Mouse (Mus musculus): ENCODE results near the gene Ada.
A peak's percentile ranks its signal among the peaks of the same experiment; 100 is the strongest.

Gene Ada

DNA sequence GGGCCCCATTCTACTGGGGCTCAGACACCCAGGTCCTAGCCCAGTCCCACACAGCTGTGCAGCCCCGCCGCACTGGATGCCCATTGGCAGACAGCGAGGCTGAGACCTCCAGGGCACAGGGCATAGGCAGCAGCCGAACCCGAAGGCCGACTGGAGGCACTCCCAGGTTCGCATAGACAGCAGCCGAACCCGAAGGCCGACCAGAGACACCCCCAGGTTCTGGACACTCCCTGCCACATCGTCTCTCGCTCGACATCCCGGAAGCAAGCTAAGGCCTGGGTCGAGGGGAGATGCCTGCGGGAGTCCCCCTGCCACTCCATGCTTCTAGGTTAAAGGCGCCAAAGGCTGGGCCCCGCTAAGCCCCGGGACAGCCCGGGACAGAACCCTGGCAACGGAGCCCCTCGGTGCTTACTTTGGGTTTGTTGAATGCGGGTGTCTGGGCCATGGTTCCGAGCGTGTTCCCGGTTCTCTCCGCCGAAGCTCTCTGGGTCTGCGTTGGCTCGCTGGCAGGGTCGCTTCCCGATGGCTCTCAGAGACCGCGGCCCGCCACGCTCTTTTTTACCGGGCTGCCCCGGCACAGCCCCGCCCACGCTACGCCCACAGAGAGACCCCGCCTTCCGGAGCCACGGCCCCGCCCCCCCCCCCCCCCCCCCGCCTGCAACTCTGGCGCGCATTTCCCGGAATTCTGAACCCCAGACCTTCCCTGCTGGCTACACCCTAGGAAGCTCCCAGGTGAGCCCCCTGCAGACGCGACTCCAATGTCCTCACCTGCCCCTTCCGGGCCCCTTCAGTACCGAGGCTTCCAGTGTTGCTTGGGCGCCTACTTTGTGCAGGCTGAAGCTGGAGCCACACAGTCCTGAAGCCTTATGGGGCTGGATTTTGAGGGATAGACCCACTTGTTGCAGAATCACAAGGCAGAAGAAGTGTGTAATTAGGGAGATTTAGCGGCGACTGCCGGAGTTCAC is at the start of gene Ada:
TSS of gene Ada (minus strand) at position 593 of the 965 bp plus-strand sequence.
- DNase-seq (ENCODE audit: low spot score in 2 of 2) = peak; percentile 39 to 50

DNA sequence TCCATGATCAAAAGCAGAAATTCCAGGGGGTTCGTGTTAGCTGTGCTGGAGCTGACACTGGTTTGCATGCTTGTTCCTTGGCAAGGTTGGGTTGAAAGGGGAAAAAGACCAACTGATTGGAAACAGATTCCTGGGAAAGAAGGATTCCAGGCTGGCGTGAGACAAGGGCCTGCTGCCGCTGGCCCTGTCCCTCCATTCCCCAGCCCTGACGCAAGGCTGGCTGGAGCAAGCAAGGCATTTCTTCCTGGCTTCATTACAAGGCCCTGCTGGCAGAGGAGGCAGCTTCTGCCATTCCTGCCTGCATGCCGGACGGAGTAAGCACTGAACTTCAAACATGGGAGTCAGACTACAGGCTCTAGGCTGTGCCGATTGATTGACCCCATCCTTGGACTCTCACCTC is 48.4 kb upstream of the Ada start:
- DNase-seq (ENCODE audit: low spot score in 2 of 2) = no peak

DNA sequence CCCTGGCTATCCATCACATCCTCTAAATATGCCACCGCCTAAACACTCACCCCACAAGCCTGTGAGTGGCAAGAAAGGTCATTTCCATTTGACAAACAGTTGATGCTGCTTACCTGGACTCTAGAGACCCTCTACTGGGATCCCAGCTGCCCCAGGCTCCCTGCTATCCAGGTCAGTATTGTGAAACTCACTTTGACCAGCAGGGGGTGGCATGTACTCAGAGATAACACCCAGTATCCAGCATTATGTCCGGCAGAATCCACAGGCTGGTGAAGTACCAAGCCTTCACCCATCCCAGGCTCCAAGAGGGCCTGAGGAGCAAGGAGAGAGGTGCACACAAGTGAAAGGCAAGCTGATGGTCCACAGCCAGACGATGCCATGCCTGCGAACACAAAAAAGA is 38.4 kb upstream of the Ada start:
- DNase-seq (ENCODE audit: low spot score in 2 of 2) = peak; percentile 18 to 43

DNA sequence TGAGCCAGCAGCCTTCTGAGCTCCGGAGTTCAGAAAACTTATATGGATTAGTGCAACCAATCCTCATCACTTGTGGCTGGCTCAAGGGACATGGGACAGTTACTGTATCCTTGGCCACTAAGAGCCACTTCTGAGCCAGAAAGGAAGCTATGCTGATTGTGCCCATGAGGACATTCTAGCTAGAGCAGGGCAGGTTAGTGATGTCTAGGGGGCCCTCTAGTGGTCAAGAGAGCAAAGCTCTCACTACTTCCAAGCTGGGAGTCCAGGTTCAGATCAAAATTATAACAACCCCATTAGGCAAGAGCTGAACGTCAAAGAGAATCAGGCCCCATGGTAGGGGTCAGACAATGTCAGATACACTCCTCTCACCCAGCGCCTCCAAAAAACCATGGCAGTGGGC is 37.7 kb upstream of the Ada start:
- peak in 1 of 2 experiments; percentile 21 for DNase-seq (ENCODE audit: low spot score in 2 of 2)

DNA sequence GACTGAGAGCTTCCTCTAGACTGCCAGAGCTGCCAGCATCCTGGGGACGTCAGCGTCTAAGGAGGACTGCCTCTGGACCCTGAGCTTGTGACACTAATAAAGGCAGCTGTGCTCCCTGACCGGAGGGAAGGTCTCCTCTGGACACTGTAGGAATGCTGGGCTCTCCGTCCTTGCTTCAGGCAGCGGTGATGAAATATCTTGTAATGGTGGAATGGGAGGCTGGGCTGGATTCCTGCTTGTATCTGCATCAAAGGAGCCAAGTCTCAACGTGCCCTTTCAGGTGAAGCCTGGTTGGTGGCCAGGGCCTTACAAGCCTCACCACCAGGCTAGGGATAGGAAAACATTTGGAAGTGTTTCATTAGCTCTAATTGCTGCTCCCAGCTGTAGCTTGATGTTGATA is 37.0 kb upstream of the Ada start:
- no peak for DNase-seq (ENCODE audit: low spot score in 2 of 2)

DNA sequence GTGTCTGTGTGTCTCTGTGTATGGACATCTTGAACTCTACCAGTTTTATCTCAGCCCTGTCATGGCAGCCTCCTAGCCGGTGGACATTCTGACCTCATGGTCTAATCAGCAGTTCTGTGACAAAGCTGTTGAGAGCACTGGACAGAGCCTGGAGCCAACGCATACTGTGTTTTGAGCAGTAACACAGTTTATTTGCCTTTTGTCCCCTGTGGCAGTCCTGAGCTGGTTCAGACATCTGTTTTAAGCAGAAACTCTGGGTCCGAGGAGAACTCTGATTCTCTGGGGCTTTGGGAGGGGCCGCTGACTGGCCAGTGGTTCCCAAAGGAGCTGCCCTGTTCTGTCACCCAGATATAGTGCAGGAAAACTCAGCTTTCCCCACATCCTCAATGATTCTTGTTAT is 33.9 kb upstream of the Ada start:
- no peak for DNase-seq (ENCODE audit: low spot score in 2 of 2)

DNA sequence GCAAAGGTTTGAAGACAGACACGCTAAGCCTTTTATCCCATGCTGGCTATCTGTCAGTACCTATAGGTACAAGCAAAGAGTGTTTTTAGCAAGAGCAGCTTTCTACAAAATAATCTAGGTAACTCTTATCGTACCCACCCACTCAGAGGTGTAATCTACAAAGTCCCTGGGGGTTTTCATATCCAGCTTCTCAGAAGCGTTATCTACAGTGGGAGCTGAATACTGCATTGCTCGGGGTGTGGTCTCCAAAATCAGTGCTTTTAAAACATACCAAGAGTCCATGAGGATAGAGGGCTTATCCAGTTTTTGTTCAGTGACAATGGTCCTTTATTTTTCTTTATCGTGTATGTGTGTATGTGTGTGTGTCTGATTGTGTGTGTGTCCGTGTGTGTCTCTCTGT is 33.3 kb upstream of the Ada start:
- no peak for DNase-seq (ENCODE audit: low spot score in 2 of 2)

DNA sequence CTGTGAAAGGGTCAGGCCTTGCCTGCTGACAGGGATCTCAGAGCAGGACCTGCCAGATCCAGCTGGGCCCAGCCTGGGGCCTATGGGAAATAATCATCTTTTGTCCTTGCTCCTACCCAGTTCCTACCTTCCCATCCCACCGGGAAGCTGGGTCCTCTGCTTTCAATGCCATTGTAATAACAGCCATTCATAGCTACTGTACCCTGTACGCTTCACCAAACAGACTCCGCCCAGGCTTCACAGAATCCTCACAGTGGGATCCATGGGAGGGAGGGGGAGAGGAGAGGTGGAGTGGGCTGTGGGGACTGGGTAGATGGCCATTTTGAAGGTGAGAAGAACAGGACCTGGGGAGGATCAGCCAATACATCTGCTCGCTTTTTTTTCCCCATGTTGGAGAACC is 28.9 kb upstream of the Ada start:
- DNase-seq (ENCODE audit: low spot score in 2 of 2) = no peak

DNA sequence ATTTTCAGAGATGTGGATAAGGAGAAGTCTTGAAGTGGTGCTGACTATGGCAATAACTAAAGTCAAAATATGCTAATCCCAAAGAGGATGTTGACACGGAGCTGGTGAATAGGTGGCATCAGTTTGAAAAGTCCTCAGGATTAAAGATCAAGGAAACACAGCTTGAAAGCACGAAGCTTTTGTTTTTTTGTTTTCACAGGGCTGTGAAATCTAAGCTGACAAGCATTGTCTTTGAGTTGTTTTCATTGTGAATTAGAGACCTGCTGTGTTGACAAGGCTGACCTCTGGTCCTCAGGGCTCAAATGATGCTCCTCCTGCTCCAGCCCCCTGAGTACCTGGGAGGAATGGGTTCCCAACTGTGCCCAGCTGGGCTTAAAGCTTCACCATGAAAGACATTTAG is 27.0 kb upstream of the Ada start:
- no peak for DNase-seq (ENCODE audit: low spot score in 2 of 2)

DNA sequence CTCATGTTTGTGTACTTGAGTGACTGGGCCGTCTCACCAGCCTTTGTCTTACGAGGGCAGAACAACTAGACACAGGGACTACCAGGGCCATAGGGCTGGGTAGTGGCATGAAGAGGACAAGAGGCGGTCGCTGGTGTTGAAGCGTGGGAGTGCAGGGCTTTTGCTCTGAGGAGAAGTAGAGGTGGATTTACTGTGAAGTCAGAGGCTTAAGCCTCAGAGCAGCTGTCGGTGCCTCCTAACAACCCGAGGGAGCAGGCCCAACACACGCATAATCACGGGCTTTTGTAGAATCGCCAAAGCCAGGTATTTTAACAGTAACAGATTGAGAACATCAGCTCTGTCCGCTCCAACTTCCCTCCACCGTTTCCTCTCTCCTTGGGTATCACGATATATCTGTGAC is 26.6 kb upstream of the Ada start:
- DNase-seq (ENCODE audit: low spot score in 2 of 2) = no peak

DNA sequence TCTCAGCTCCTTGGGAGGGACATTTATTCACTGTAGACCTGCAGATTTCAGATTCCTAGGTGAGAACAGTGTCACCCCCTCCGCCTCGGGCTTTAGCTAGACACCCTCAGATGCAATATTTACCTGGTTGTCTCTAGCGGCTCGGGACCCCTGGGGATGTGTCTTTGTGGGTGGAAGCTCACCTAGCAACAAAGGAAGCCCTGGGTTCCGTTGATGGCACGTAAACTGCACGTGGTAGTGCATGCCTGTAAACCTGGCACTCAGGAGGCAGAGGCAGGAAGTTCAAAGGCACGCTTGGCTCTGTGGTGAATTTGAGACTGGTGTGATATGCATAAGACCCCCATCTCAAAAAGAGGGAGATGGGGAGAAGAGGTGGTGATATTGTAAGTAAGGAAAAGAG is 20.7 kb upstream of the Ada start:
- no peak for DNase-seq (ENCODE audit: low spot score in 2 of 2)

DNA sequence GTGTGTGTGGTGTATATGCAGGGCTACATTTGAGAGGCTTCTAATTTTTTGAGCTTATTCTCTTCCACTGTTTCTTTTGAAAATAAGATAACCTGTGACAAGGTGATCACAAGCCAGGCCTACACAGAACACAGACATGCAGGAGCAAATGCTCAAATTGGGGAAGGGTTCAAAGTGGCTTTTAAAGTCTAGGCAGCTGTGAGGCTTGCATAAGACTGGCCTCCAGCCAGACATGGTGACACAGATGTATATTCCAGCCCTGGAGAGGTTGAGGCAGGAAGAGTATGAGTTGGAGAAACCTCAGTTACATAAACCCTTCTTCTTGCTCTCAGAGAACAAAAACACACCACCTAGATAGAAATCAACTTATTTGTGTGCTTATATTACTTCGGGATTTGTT is 16.9 kb upstream of the Ada start:
- no peak for DNase-seq (ENCODE audit: low spot score in 2 of 2)

DNA sequence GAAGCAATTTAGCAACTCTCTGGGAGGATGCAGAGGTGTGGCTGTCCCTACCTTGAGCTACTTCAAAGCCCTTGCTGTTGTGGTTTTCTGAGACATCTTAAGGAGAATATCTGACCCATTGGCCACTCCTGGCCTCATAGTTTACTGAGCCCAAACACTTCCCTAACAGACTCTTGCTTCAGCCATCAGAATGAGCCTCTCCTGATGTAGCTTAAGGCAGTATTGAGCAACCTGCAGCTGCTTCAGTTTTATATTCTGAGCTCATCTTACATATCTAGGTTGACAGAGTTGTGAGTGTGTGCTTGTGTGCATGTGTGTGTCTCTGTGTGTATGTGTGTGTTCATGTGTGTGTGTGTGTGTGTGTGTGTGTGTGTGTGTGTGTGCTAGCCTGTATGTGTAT is 16.2 kb upstream of the Ada start:
- no peak for DNase-seq (ENCODE audit: low spot score in 2 of 2)

DNA sequence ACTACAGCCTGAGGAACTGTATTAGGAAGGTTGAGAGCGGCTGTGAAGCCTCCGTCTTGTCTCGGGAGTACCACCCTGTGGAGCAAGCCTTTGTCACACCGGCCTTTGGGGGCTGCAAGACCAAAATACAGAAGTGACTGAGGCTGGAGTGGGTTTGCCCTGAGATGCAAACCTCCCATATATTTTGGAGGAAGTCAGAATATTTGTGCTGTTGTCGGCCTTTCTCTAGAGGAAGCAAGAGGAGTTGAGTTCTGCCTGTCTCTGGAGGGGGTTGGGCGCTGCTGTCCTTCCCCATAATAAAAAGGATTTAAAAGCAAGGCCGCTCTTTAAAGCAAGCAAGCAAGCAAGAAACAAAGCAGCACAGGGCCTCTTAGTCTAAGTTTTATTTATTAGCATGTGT is 11.4 kb upstream of the Ada start:
- no peak for DNase-seq (ENCODE audit: low spot score in 2 of 2)

DNA sequence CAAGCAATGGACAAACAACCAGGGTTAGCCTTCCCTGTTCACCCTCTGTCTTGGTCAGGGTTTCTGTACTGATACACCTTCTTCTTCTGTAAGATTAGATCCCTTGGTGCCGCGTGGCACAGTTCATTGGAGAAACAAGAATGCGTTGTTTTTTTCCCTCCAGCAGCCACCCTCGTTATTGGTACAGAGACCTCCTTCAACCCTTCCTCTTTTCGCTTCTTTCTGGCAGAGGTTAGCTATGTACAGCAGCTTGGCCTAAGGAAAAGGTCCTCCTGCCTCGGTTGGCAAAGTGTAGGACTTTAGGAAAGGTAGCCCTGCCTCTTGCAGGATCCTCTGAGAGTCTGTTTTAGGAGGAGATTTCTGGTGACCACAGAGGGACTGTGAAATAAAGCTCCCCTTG is 10.6 kb upstream of the Ada start:
- no peak for DNase-seq (ENCODE audit: low spot score in 2 of 2)

DNA sequence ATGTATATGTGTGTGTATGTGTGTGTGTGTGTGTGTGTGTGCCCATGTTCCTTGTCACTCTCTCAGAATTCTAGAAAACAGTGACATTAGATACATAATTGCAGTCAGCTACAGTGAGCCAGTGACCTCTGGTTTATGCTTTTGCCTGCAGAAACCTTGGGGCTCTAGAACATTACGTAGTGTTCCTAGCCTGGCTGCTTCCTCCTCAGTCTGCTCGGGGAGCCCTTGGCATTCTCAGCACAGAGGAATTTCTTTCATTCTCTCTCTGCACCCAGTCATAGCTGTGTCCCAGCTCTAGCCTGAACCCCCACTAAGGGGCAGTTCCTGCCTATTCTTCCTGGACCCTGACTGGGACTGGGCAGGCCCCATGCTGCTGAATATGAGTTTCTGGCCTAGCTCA is 8.1 kb upstream of the Ada start:
- DNase-seq (ENCODE audit: low spot score in 2 of 2) = no peak

DNA sequence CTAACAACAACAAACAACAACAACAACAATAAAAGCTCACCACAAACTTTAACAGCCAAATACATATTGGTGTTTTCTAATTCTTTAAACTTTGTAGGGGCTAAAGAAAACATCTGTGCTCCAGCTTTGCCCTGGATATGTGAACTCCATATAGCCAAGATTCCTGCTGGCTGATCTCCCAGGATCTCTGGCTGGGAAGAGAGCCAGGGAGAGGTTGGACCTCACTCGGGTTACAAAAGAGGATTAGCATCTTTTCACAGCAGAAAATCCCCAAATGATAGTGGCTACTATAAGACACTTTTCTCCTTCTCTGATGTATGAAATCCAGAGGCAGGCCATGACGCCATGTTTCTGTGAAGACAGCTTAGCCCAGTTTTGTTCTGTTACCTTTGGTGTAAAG is 6.7 kb upstream of the Ada start:
- DNase-seq (ENCODE audit: low spot score in 2 of 2) = no peak

DNA sequence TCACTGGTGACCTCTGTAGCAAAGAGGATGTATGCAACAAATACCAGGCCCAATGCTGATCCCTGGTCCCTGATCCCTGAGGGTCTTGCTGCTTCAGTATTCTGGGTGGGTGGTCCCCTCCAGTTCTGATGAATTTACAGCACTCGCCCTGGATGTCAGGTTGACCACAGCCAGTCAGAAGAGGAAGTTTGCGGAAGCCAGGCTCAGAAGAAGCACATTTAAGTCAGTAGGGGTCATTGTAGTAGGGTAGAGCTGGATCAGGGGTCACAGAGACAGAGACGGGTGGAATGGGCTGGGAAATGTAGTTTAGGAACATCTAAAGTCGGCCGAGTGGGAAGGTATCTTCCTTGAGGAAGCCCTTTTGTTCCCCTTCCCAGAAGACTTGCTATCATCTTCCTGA is 4.2 kb upstream of the Ada start:
- DNase-seq (ENCODE audit: low spot score in 2 of 2) = no peak

DNA sequence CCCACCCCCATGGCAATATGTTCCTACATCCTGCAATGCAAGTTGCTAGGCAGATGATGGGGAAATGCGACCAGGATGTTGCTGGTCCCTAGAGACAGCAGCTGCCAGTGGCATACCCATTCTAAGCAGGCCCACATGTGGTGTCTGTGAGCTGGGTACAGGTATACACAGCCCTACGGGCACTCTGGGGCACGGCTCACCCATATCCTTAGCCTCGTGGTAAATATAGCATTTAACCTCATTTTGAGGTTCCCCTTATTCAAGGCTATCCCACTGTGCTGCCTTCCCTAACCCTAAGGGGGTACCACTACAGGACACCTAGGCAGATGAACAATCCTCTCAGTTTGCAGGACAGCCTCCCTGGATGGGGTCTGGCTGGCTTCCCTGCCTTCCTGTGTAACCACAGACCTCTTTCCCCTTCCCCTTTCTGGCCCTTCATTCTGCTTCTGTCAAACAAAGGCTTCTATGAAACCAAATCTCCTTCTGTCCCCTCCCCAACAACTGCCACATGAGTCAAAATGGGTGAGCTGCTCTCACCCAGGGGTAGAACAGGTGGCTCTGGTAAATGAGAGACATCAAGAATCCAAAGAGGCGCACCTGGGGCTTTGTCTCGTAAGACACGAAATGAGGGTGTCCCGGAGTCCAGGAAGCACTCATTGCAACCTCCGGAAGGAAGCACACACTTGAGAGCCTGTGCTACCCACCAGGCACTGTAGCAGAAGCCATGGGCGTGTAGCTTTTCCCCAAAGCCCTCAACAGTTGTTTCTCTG is 5.1 kb downstream of the Ada start:
- no peak for DNase-seq (ENCODE audit: low spot score in 2 of 2)

DNA sequence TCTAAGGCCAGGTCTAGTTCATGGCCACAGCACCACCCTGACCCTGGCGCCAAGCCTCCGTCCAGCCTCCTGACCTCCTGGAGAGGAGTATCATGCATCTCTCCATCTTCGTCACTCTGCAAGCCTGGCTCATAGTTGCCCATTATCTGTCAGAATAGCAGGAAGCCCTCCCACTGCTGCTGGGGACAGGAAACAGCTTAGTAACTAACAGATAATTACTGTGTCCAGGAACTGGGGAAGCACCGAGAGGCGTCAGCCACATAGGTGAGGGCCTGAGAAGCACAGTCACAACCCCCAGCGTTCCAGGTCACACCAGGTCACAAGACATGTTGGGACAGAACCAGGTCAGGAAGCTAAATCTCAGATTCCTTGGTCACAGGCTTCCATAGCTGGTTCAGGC is 6.7 kb downstream of the Ada start:
- DNase-seq (ENCODE audit: low spot score in 2 of 2) = no peak

DNA sequence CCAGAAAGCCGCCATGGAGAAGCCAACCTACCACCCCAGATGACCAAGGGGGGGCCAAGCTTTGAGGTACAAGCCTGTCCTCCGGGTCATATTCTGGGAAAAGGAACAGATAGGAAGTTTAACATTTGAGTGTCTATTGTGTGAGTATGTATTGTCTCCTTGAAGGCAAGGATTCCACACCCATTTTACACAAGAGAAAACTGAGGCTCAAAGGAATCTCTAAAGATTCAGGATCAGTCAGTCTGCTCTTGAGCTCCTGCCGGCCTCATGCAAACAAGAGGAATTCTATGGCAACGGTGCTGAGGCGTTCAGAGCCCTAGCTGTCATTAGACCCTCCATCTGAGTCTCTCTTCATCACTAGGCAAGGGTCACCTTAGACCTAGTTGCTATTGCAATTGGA is 7.4 kb downstream of the Ada start:
- DNase-seq (ENCODE audit: low spot score in 2 of 2) = no peak

DNA sequence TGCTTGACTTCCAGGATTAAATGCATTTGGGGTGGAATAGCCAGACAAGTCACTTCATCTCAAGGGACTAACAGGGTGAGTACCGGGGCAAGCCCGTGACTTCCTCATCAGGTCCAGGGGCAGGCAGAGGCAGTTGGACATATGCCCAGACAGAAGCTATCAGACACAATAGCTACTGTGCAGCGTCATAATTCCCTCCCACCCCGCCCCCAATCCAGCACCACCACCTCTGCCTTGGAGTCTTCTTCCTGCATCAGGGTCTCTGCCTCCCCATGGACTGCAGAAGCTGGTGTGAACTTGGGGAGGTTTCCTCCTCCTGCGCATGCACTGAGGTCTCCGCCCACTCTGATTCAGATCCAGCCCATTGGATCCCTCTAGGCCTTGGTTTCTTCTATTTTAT is 14.1 kb downstream of the Ada start:
- no peak for DNase-seq (ENCODE audit: low spot score in 2 of 2)

DNA sequence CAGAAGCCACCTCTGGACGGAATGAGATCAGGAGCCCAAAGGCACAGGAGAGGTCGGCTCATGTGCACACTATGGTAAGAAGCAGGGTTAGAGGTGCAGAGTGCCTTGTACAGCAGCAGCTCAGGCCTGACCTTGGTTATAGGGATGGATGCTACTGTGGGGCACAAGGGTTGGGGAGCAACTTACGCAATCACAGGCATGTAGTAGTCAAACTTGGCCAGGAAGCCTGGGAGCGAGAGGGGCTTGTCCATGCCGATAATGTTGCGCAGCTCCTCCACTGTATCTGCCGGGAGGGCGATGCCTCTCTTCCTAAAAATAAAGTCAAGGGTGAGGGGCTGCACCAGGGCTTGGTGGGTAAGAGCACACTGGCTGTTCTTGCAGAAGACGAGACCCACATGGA is 14.9 kb downstream of the Ada start:
- DNase-seq (ENCODE audit: low spot score in 2 of 2) = no peak

All from spleen, postnatal 14 days (tissue).